Mouse (Mus musculus): Measurements from ENCODE around the gene Hcls1.

Hcls1 gene

DNA sequence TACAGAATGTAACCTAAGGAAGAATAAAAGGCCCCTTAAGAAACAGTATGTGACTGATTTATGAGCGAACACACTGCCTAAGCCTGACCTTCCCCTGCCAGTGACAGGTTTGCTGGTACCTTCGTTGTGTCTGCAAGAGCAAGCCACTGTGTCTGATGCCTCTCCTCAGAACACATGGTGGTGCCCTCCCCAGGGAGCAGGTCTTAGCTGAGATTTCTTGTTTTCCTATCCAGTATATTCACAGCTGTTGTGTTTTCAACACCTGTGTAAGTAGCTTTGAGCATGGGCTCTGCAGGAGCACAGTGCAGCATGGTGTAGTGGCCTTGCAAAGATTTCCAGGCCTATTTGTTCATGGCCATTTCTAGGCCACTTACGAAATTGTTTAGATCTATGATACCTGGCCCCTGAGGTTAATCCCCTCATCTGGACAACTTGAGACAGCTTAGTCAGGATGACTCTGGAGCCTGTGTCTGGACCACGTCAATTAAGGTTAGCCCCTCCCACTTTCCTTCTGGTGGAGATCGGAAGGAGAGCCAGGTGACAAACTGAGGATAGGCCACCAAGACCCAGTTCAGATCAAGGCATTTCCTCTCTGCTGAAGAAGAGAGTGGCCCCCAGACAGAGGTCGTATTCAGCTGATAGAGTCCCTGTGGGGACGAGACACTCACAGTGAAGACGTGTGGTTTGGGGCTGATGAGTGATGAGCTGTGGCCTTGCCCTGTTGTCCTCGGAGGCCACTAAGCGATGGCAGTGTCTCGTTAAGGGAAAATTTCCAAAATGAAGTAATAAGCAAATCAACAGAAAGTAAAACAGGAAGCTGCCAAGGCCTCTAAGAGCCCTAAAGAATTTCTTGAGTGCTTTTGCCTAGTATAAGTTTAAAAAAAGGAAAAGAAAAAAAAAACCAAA is 4.3 kb upstream of the Hcls1 start:
- no peak for DNase-seq (ENCODE audit: extremely low spot score, low spot score)

DNA sequence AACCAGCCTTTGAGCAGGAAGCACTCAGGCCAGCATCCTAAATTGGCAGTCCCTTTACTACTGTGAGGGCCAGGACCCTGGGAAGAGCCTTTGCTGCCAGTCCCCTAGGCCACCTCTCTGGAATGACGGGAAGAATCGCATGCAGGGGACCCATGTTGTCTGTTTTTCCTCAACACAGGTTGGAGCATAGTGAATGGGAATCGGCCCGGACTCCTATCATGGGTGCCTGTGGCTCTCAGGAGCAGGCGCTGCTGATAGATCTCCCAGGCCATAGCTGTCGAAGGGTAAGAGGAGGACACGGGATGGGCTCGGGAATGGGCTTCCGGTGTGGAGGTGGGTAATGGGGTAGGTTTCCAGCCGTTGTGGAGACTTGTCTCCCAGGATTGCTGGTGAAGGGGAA is 3.4 kb upstream of the Hcls1 start:
- DNase-seq (ENCODE audit: extremely low spot score, low spot score): no peak

DNA sequence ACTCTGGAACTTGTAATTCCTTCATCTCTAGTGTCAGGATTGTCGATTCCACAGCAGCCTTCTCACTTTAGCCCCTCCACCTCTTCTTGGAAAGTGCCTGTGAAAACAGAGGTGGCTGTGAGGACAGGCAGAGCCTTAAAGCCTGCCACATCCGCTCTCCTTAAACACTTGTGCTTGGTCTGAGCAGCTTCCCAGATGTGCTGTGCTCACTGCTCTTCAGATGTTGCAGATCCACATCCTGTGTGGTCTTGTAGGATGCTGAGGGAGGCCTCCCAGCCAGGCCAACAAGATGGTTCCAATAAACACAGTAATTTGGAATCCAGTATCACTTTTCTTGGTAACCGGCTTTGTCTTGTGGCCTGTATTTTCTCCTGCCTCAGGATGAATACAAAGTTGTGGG is 2.8 kb upstream of the Hcls1 start:
- no peak for DNase-seq (ENCODE audit: extremely low spot score, low spot score)

DNA sequence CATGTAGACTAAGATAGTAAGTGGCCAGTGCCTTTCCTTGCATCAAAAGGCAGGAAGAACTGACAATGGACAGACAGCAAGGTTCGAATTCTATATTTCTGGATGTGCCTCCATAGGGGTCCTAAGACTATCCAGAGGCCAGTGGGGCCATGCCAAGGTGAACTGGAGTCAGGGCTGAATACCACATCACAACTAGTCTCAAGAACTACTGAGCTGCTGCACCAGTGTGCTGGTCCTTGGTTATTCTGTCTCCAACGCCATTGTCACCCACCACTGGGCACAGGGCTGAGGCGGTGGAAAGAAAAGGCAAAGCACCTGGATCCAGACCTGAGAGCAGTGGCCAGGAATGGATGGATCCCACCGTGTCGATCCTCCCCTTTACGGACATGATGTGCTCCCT is 2.2 kb upstream of the Hcls1 start:
- DNase-seq (ENCODE audit: extremely low spot score, low spot score): no peak

DNA sequence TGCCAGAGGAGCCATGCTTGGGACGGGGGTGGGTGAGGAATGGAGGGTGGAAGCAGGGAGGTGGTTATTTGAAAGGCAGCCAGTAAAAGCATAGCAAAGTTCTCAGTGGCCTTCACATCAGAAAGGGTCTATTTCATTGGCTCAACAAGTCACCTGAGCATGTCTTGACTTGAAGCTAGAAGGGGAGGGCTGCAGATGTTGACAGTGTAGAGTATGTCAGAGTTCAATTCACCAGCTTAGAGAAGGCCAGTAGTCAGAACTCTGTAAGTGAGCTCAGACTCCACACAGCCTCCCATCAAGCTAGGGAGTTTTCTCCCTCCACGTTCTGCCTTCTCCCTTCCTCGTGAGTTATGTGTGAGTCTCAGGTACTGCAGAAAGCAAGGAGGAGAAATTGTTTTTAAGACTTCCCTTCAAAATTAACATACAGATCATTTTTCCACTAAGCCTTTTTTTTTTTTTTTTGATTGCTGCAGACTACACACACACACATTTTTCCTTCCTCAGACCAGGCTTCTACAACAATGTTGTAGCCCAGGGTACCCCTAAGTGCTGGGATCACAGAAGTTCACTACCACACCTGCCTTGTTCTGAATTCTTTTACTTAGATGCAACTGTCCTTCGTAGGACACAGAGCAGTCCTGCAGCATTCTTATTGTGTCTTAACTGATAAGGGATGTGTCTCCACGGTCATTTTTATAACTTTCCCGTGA is 497 bp upstream of the Hcls1 start:
- DNase-seq (ENCODE audit: extremely low spot score, low spot score): peak; percentile 4

DNA sequence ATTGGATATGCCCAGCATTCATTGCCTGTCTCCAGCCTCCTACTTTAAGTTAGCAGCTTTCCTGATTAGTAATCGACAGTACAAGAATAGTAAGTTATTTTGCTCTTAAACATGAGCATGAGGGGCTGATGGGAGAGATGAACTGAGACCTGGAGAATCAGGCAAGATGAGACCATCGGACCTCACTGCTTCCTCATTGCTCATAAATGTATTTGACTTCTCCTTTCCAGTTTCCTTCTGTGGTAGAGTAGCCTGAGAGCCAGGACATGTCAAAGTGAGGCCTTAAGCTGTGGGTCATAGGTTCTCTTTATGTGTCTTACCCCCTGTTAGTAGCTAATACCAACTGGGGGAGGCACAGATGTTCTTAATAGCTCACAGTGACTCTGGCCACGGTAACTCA is 1.0 kb downstream of the Hcls1 start:
- DNase-seq (ENCODE audit: extremely low spot score, low spot score): no peak

DNA sequence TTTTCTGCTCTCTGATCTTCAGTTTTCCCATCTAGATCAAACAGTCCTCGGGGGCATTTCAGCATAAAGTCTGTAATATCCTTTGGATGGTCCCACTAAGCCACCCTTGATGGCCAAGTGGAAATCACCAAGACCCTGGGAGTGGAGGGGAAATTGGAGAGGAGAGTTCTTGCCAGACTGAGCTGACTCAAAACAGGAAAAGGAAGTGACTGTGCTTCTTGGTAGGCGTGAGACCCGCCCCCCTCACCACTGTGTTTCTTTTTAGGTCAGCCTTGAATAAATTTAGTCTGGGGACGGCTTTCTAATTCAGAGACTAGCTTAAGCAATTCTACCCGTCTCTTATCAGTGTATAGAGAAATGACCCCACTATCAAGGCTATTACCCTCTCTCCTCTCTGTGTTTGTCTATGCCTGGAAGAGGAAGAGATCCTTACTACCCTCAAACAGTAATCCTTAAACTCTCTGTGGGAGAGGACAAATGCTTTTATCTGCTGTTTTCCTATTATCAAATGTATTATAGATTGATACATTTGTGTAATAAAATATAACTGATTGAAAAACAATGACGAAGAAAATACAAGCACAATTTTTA is 6.4 kb downstream of the Hcls1 start:
- DNase-seq (ENCODE audit: extremely low spot score, low spot score): no peak

- no peak for DNase-seq (ENCODE audit: extremely low spot score, low spot score)
These were observed 7.1 kb downstream of the Hcls1 start for GRCm38 (mm10) chr16:36941895-36942294.

GRCm38 (mm10) chr16:36943591-36943990 is 8.8 kb downstream of the Hcls1 start:
- DNase-seq (ENCODE audit: extremely low spot score, low spot score): no peak

GRCm38 (mm10) chr16:36944895-36945424 is 10.2 kb downstream of the Hcls1 start:
- DNase-seq (ENCODE audit: extremely low spot score, low spot score): no peak

DNA sequence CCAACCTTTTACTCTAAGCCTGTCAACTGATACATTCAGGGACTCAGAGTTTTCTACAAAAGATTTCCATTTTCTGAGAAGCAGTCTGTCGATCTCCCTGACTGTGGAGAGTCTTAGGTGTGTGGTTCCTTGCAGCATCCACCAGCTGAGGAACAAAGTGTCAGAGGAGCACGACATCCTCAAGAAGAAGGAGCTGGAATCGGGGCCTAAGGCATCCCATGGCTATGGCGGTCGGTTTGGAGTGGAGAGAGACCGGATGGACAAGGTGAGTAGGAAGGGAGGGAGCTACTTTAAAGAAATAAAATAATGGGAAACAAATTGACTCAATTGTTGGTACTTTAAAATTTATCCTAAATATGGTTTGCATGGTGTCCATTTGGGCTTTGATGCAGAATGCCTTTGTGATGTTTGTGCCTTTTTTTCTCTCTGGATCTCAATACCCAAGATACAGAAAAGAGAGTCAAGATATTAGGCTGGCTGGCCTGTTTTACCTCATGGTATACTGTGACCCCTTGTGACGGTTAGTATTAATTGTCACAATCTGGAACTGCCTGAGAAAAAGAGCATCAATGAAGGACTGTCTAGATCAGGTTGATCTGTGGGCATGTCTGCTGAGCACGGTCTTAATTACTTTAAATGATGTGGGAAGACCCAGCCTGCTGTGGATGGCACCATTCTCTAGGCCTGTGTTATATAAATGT is 11.8 kb downstream of the Hcls1 start:
- DNase-seq (ENCODE audit: extremely low spot score, low spot score): peak; percentile 5

GRCm38 (mm10) chr16:36947646-36948197 is 12.9 kb downstream of the Hcls1 start:
- DNase-seq (ENCODE audit: extremely low spot score, low spot score): no peak

DNA sequence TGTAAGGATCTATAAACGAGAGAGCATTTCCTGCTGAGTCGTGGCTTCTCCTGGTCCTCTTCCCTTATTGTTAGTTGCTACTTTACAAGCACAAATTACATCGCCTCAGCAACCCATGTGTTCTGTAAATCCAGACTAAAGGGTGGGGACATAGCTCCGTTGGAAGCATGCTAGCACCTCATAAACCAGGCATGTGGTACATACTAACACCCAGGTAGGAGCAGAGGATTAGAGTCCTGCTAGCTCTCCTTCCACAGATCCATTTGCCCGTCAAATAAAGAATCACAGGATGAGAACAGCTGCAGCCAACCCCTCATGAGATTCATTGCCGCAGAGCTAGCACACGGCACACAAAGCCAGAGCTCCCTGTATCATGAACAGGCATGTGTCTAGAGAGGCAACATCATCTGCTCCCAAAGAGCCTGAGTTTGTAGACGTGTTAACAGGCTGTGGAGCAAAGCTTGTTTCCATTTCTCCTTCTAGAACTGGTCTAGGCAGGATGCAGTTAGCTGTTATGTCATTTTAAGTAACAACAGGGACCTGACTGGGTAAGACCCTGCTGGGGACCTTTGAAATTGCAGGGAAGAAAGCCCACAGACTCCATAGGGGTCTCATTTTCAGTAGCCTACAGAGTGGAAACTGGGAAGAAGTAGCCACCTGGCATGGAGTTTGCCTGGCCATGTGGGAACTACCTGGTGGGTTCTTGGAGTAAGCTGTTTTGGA is 15.0 kb downstream of the Hcls1 start:
- peak; percentile 11 for DNase-seq (ENCODE audit: extremely low spot score, low spot score)

GRCm38 (mm10) chr16:36951029-36951428 is 16.2 kb downstream of the Hcls1 start:
- DNase-seq (ENCODE audit: extremely low spot score, low spot score): peak; percentile 9

DNA sequence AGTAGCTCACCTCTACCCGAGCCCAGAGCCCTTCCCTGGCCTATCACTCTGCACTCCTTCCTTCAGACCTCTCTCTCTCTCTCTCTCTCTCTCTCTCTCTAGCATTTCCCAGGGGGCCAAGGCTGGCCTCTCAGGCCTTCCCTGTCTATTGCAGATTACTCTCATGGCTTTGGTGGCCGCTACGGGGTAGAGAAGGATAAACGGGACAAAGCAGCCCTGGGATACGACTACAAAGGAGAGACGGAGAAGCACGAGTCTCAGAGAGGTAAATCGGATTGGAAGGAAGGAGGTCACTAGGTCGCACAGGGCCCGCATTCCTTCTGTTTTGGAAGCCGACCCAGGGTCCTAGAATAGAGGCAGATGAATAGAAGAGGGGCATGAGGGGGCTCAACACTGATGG is 20.3 kb downstream of the Hcls1 start:
- DNase-seq (ENCODE audit: extremely low spot score, low spot score): no peak

- no peak for DNase-seq (ENCODE audit: extremely low spot score, low spot score)
These were observed 28.6 kb downstream of the Hcls1 start for GRCm38 (mm10) chr16:36963415-36963814.

- no peak for DNase-seq (ENCODE audit: extremely low spot score, low spot score)
These were observed 44.3 kb downstream of the Hcls1 start for GRCm38 (mm10) chr16:36979127-36979526.

DNA sequence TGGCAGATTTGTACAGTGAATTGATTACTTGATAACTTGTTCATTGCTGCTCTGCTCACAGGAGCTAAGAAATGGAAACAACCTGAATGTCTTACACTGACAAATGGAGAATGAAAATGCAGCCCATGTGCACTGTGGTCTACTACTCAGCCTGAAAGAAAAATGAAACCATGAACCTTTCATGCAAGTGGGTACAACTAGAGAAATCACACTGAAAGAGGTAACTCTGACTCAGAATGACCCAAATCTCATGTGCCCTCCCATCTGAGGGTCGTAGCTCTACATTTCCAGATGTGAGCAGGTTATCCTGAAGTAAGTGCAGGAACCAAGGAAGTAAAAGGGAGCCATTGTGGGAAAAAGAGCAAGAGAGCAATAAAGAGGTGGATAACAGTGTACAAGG is 49.0 kb downstream of the Hcls1 start:
- DNase-seq (ENCODE audit: extremely low spot score, low spot score): no peak

DNA sequence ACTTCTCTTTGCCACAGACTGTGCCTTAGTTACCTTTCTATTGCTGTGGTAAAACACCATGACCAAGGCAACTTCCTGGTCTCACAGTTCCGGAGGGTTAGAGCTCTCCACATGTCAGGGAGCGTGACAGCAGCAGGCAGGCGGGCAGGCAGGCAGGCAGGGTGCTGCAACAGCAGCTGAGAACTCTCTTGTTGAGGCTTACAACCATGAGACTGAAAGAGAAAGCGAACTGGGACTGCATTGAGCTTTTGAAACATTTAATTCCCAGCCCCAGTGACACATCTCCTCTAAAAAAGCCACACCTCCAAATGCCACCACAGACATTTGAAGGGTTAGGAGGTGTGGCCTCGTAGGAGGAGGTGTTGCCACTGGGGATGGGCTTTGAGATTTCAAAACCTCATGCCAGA is 50.9 kb downstream of the Hcls1 start:
- DNase-seq (ENCODE audit: extremely low spot score, low spot score): no peak

- no peak for DNase-seq (ENCODE audit: extremely low spot score, low spot score)
These were observed 52.6 kb downstream of the Hcls1 start for GRCm38 (mm10) chr16:36987399-36987798.
